Mouse (Mus musculus) hindbrain, embryonic 14.5 days (tissue): Measurements from ENCODE around the gene Rmnd1. TPM values are rescaled to one million over a fixed set of nuclear protein-coding genes. Genes with fewer than 3 reads are reported as not detected.
A peak's percentile ranks its signal among the peaks of the same experiment; 100 is the strongest.

ENCODE experiments used
- ATAC-seq: fragments of 200-750 bp; cut with Nextera tagmentation; 2 replicates; pipeline ENCODE4 v1.8.0; 2017; ENCODE audit warnings: moderate number of reproducible peaks, mild to moderate bottlenecking, moderate TSS enrichment, moderate library complexity; ENCODE audit not compliant: low FRiP score
- DNase-seq: peaks from one replicate; pipeline ENCODE4 v3.0.0-alpha.2; 2015; ENCODE audit warnings: low spot score
- H3K27ac ChIP-seq: fragments of 300-500 bp; sonication (generic); 2 replicates; pipeline ENCODE4 v1.5.1; 2014; ENCODE audit warnings: mild to moderate bottlenecking, moderate library complexity
- H3K27me3 ChIP-seq: fragments of 300-500 bp; sonication (generic); 2 replicates; pipeline ENCODE4 v1.6.1; 2014; ENCODE audit warnings: mild to moderate bottlenecking, low read length, mixed read lengths; ENCODE audit not compliant: control insufficient read depth, insufficient read depth
- H3K36me3 ChIP-seq: fragments of 300-500 bp; sonication (generic); replicated peaks from 2 replicates; pipeline ENCODE4 v1.6.1; 2014; ENCODE audit not compliant: control insufficient read depth, insufficient read depth
- H3K4me1 ChIP-seq: fragments of 300-500 bp; sonication (generic); replicated peaks from 2 replicates; pipeline ENCODE4 v1.6.1; 2014; ENCODE audit warnings: antibody characterized with exemption, low read length, mixed read lengths; ENCODE audit not compliant: control insufficient read depth, insufficient read depth
- H3K4me2 ChIP-seq: fragments of 300-500 bp; sonication (generic); replicated peaks from 2 replicates; pipeline ENCODE4 v1.6.1; 2014; ENCODE audit warnings: mild to moderate bottlenecking, moderate library complexity
- H3K4me3 ChIP-seq: fragments of 300-500 bp; sonication (generic); replicated peaks from 2 replicates; pipeline ENCODE4 v1.5.1; 2014; ENCODE audit warnings: mild to moderate bottlenecking, low read length
- H3K9ac ChIP-seq: fragments of 300-500 bp; sonication (generic); 2 replicates; pipeline ENCODE4 v1.6.1; 2014
- H3K9me3 ChIP-seq: fragments of 300-500 bp; sonication (generic); 2 replicates; pipeline ENCODE4 v1.6.1; 2016; ENCODE audit warnings: low read length; ENCODE audit not compliant: control insufficient read depth
- WGBS: fragments of 180-500 bp; shearing (Covaris S2); extraction: QIAGEN DNeasy Blood & Tissue Kit; methylation state at CpG from one replicate; pipeline ENCODE4 v1.1.7; 2014; 5-methylcytosine and 5-hydroxymethylcytosine counted together
- polyA plus RNA-seq: library from polyadenylated mRNA; unstranded; fragments of >200 nt; fragmentation: Nextera tagmentation; extraction: Ambion mirVana; gene quantifications from 2 replicates; pipeline ENCODE4 v1.2.1, GENCODE M21; 2014

Rmnd1 gene
- polyA plus RNA-seq, 1 experiment from 2014 or later = 50.6 TPM

GRCm38 (mm10) chr10:4374239-4374638 lies 57.9 kb downstream of the Rmnd1 start:
- 95% methylated on average over 7 of the region's 7 CpGs for WGBS

GRCm38 (mm10) chr10:4373558-4373957 lies 58.6 kb downstream of the Rmnd1 start:
- ATAC-seq (no peak), DNase-seq (no peak)
- 64% methylated on average over 4 of the region's 4 CpGs for WGBS
- H3K4me2 ChIP-seq = no peak overlapping the region
- no peaks in the 10 kb centered on the region for H3K4me1 ChIP-seq
- no peaks in the 10 kb centered on the region for H3K27me3 ChIP-seq
- H3K4me3 ChIP-seq = no peak overlapping the region
- H3K27ac ChIP-seq = no peak overlapping the region
- H3K9ac ChIP-seq = no peak overlapping the region
- H3K9me3 ChIP-seq = no peaks in the 10 kb centered on the region
- H3K36me3 ChIP-seq = peaks cover 10% of the 10 kb centered on the region

More at GRCm38 (mm10) chr10:4374239-4374638, 57.9 kb downstream of the Rmnd1 start:
- ATAC-seq (no peak), DNase-seq (no peak)
- H3K4me2 ChIP-seq = no peak overlapping the region
- no peak overlapping the region for H3K9ac ChIP-seq
- H3K27me3 ChIP-seq = no peaks in the 10 kb centered on the region
- H3K4me3 ChIP-seq = no peak overlapping the region
- no peak overlapping the region for H3K27ac ChIP-seq
- no peaks in the 10 kb centered on the region for H3K4me1 ChIP-seq
- H3K36me3 ChIP-seq = peaks cover 3% of the 10 kb centered on the region
- no peaks in the 10 kb centered on the region for H3K9me3 ChIP-seq

- no peaks in the 10 kb centered on the region for H3K9me3 ChIP-seq
- no peaks in the 10 kb centered on the region for H3K4me1 ChIP-seq
- H3K27me3 ChIP-seq = no peaks in the 10 kb centered on the region
- no peak overlapping the region for H3K27ac ChIP-seq
- H3K4me2 ChIP-seq = no peak overlapping the region
- ATAC-seq = peak; percentile 55
- DNase-seq = peak; percentile 80
- H3K36me3 ChIP-seq = peaks cover 20% of the 10 kb centered on the region
- no peak overlapping the region for H3K9ac ChIP-seq
- WGBS = 53% methylated on average over 5 of the region's 5 CpGs
- no peak overlapping the region for H3K4me3 ChIP-seq
Measured at GRCm38 (mm10) chr10:4372011-4372410, 60.2 kb downstream of the Rmnd1 start.

- DNase-seq (no peak), ATAC-seq (no peak)
- Histone ChIP-seq H3K4me2 (no peak overlapping the region), H3K9me3 (no peaks in the 10 kb centered on the region), H3K4me3 (no peak overlapping the region), H3K36me3 (peaks cover 24% of the 10 kb centered on the region), H3K9ac (no peak overlapping the region), H3K4me1 (no peaks in the 10 kb centered on the region), H3K27ac (no peak overlapping the region), H3K27me3 (no peaks in the 10 kb centered on the region)
- WGBS = 93% methylated on average over 11 of the region's 11 CpGs
Measured at GRCm38 (mm10) chr10:4370105-4370504, 62.1 kb downstream of the Rmnd1 start.

GRCm38 (mm10) chr10:4364618-4365017 lies 67.6 kb downstream of the Rmnd1 start:
- Histone ChIP-seq H3K4me3 (no peak overlapping the region), H3K36me3 (peaks cover 24% of the 10 kb centered on the region), H3K4me2 (no peak overlapping the region), H3K4me1 (no peaks in the 10 kb centered on the region), H3K9ac (no peak overlapping the region), H3K27ac (no peak overlapping the region), H3K9me3 (no peaks in the 10 kb centered on the region), H3K27me3 (no peaks in the 10 kb centered on the region)
- ATAC-seq = no peak
- 90% methylated on average over 3 of the region's 3 CpGs for WGBS
- DNase-seq = no peak

GRCm38 (mm10) chr10:4357435-4357834 lies 74.8 kb downstream of the Rmnd1 start:
- ATAC-seq (no peak), DNase-seq (no peak)
- H3K4me3 ChIP-seq = no peak overlapping the region
- H3K27ac ChIP-seq = no peak overlapping the region
- peaks cover 27% of the 10 kb centered on the region for H3K36me3 ChIP-seq
- 90% methylated on average over 10 of the region's 10 CpGs for WGBS
- H3K4me2 ChIP-seq = no peak overlapping the region
- H3K27me3 ChIP-seq = no peaks in the 10 kb centered on the region
- no peak overlapping the region for H3K9ac ChIP-seq
- no peaks in the 10 kb centered on the region for H3K9me3 ChIP-seq
- H3K4me1 ChIP-seq = no peaks in the 10 kb centered on the region

GRCm38 (mm10) chr10:4356640-4357039 lies 75.5 kb downstream of the Rmnd1 start:
- Histone ChIP-seq H3K4me3 (no peak overlapping the region), H3K9me3 (no peaks in the 10 kb centered on the region), H3K4me1 (no peaks in the 10 kb centered on the region), H3K4me2 (no peak overlapping the region), H3K9ac (no peak overlapping the region), H3K27me3 (no peaks in the 10 kb centered on the region), H3K27ac (no peak overlapping the region), H3K36me3 (peaks cover 27% of the 10 kb centered on the region)
- no peak for DNase-seq
- ATAC-seq = no peak
- WGBS = 86% methylated on average over 5 of the region's 5 CpGs

- Histone ChIP-seq H3K4me1 (no peaks in the 10 kb centered on the region), H3K27me3 (no peaks in the 10 kb centered on the region), H3K4me2 (no peak overlapping the region), H3K36me3 (peaks cover 27% of the 10 kb centered on the region), H3K27ac (no peak overlapping the region), H3K9me3 (no peaks in the 10 kb centered on the region), H3K9ac (no peak overlapping the region), H3K4me3 (no peak overlapping the region)
- WGBS = 90% methylated on average over 19 of the region's 19 CpGs
- no peak for DNase-seq
- ATAC-seq = no peak
Measured at GRCm38 (mm10) chr10:4355882-4356451, 76.2 kb downstream of the Rmnd1 start.

- H3K27ac ChIP-seq = no peak overlapping the region
- peaks cover 27% of the 10 kb centered on the region for H3K36me3 ChIP-seq
- no peak overlapping the region for H3K9ac ChIP-seq
- no peaks in the 10 kb centered on the region for H3K4me1 ChIP-seq
- no peak overlapping the region for H3K4me2 ChIP-seq
- 89% methylated on average over 38 of the region's 38 CpGs for WGBS
- no peak for ATAC-seq
- no peaks in the 10 kb centered on the region for H3K9me3 ChIP-seq
- no peak for DNase-seq
- no peak overlapping the region for H3K4me3 ChIP-seq
- no peaks in the 10 kb centered on the region for H3K27me3 ChIP-seq
Measured at GRCm38 (mm10) chr10:4354371-4355260, 77.6 kb downstream of the Rmnd1 start.
